Mouse (Mus musculus): ENCODE measurements around the gene Hist1h3g.

Gene Hist1h3g

GRCm38 (mm10) chr13:23535137-23536075, at the start of gene Hist1h3g:
Gene Hist1h3g (plus strand): TSS chr13:23535422.
- DNase-seq (ENCODE audit: low spot score), result peak; percentile 91

GRCm38 (mm10) chr13:23488400-23489322, 46.6 kb upstream of the Hist1h3g start, which contains the start of gene Btn2a2:
Gene Btn2a2 (minus strand): TSS chr13:23488857.
- peak; percentile 63 for DNase-seq (ENCODE audit: low spot score)

- no peak for DNase-seq (ENCODE audit: low spot score)
Measured at GRCm38 (mm10) chr13:23490863-23491262, 44.4 kb upstream of the Hist1h3g start.

- DNase-seq (ENCODE audit: low spot score), result no peak
Measured at GRCm38 (mm10) chr13:23491263-23491662, 44.0 kb upstream of the Hist1h3g start.

GRCm38 (mm10) chr13:23491990-23492389, 43.2 kb upstream of the Hist1h3g start:
- no peak for DNase-seq (ENCODE audit: low spot score)

- DNase-seq (ENCODE audit: low spot score), result no peak
Measured at GRCm38 (mm10) chr13:23495526-23495925, 39.7 kb upstream of the Hist1h3g start.

GRCm38 (mm10) chr13:23497656-23498321, 37.4 kb upstream of the Hist1h3g start:
- DNase-seq (ENCODE audit: low spot score), result no peak

GRCm38 (mm10) chr13:23498653-23499052, 36.6 kb upstream of the Hist1h3g start:
- no peak for DNase-seq (ENCODE audit: low spot score)

GRCm38 (mm10) chr13:23499943-23500342, 35.3 kb upstream of the Hist1h3g start:
- no peak for DNase-seq (ENCODE audit: low spot score)

- DNase-seq (ENCODE audit: low spot score), result no peak
Measured at GRCm38 (mm10) chr13:23500424-23501200, 34.6 kb upstream of the Hist1h3g start.

- no peak for DNase-seq (ENCODE audit: low spot score)
Measured at GRCm38 (mm10) chr13:23501511-23501910, 33.7 kb upstream of the Hist1h3g start.

- DNase-seq (ENCODE audit: low spot score), result no peak
Measured at GRCm38 (mm10) chr13:23502031-23502567, 33.1 kb upstream of the Hist1h3g start.

GRCm38 (mm10) chr13:23502916-23503315, 32.3 kb upstream of the Hist1h3g start:
- DNase-seq (ENCODE audit: low spot score), result no peak

GRCm38 (mm10) chr13:23503797-23504196, 31.4 kb upstream of the Hist1h3g start:
- no peak for DNase-seq (ENCODE audit: low spot score)

GRCm38 (mm10) chr13:23505662-23506345, 29.4 kb upstream of the Hist1h3g start:
- no peak for DNase-seq (ENCODE audit: low spot score)

- DNase-seq (ENCODE audit: low spot score), result no peak
Measured at GRCm38 (mm10) chr13:23506351-23506750, 28.9 kb upstream of the Hist1h3g start.

GRCm38 (mm10) chr13:23506819-23507515, 28.3 kb upstream of the Hist1h3g start:
- no peak for DNase-seq (ENCODE audit: low spot score)

- DNase-seq (ENCODE audit: low spot score), result no peak
Measured at GRCm38 (mm10) chr13:23510127-23510526, 25.1 kb upstream of the Hist1h3g start.

- no peak for DNase-seq (ENCODE audit: low spot score)
Measured at GRCm38 (mm10) chr13:23513517-23513916, 21.7 kb upstream of the Hist1h3g start.

- DNase-seq (ENCODE audit: low spot score), result no peak
Measured at GRCm38 (mm10) chr13:23515281-23515680, 19.9 kb upstream of the Hist1h3g start.
